Mouse (Mus musculus) heart, adult 2 months (tissue): ENCODE data around the gene 1110012L19Rik.
"Not testable (repeated sequence)": the region's sequence is repeated elsewhere in the genome, so short reads cannot be mapped to it uniquely, and the experiment has no call there.

ENCODE experiments used
- CTCF ChIP-seq: fragments of 200-600 bp; IDR thresholded peaks from 2 replicates; pipeline ENCODE4 v1.8.1; 2022; ENCODE audit warnings: antibody characterized with exemption, mild to moderate bottlenecking, moderate library complexity
- POLR2A ChIP-seq: fragments of 200-500 bp; IDR thresholded peaks from 2 replicates; pipeline ENCODE4 v1.6.1; 2011; ENCODE audit warnings: mild to moderate bottlenecking, low read depth, low read length, control low read depth; ENCODE audit not compliant: insufficient read depth

DNA sequence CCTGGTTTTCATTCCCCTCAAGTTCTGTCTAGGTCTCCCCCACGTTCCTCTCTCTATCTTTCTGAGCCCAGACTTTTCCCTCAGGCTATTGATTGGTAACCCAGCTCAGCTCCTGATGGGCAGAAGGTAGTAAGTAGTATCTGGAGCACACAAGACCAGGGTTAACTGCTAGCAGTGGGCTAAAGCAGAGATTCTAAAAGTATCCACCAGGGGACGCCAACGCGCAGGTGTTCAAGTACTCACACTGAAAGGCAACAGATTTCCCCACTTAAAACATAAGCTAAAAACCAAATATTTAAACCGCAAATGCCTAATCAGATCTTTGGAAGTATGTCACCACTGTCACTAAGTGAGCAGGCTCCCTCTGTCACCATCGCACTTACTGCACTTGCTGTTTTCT is 15.9 kb upstream of the 1110012L19Rik start:
- not testable (repeated sequence) for TF ChIP-seq CTCF, POLR2A
